Mouse (Mus musculus): ENCODE data around the gene Gcnt2. TPM values are rescaled to one million over a fixed set of nuclear protein-coding genes. Genes with fewer than 3 reads are reported as not detected.
"Not testable (repeated sequence)": the region's sequence is repeated elsewhere in the genome, so short reads cannot be mapped to it uniquely, and the experiment has no call there.

The Gcnt2 gene
- polyA plus RNA-seq, 1 experiment: 1.2 TPM

DNA sequence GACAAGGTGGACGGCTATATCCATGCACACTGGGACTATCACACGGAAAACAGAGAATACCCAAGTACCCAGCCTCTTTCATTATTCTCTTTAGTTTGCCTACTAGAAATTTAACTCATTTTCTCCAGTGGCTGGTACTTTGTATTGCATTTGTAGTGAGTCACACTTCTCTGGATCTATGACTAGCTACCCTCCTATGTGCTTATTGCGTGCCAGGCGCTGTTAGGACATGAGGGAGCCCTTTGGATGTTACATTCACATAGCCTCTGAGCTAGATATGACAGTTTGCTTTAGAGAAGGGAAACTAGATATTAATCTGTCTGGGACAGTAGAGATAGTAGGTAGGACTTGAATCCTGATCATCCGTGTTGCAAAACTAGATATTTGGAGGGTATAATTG is 126.5 kb downstream of the Gcnt2 start:
- no peaks in the 10 kb centered on the region for H3K36me3 ChIP-seq (ENCODE audit: control insufficient read depth, insufficient read depth, low read length)
- no peak for DNase-seq
- no peaks in the 10 kb centered on the region for H3K4me1 ChIP-seq (replicated peaks; ENCODE audit: control insufficient read depth, insufficient read depth, low read length)
- H3K27ac ChIP-seq (ENCODE audit: control insufficient read depth, insufficient read depth, low read length): no peak overlapping the region
- no peaks in the 10 kb centered on the region for H3K27me3 ChIP-seq (ENCODE audit: control insufficient read depth, insufficient read depth, low read length)
- WGBS: 98% methylated on average over 5 of the region's 5 CpGs
- no peak for TF ChIP-seq POLR2A (IDR thresholded peaks at IDR 0.05; ENCODE audit: control insufficient read depth, extremely low read depth, insufficient read depth, low read length, poor library complexity)
- no peak overlapping the region for H3K4me3 ChIP-seq (ENCODE audit: control insufficient read depth, insufficient read depth, low read length)

DNA sequence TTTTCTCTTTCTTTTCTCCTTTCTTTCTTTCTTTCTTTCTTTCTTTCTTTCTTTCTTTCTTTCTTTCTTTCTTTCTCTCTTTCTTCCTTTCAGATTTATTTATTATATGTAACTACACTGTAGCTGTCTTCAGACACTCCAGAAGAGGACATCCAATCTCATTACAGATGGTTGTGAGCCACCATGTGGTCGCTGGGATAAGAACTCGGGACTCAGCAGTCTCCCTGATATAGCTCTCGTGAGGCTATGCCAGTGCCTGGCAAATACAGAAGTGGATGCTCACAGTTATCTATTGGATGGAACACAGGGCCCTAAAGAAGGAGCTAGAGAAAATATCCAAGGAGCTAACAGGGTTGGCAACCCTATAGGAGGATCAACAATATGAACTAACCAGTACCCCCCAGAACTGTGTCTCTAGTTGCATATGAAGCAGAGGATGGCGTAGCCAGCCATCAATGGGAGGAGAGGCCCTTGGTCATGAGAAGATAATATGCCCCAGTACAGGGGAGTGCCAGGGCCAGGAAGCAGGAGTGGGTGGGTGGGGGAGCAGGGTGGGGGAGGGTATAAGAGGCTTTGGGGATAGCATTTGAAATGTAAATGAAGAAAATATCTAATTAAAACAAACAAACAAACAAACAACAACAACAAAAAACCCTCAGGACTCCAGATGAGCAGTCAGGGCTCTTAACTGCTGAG is 128.2 kb downstream of the Gcnt2 start:
- not testable (repeated sequence) for H3K36me3 ChIP-seq (ENCODE audit: control insufficient read depth, insufficient read depth, low read length); H3K27ac ChIP-seq (ENCODE audit: control insufficient read depth, insufficient read depth, low read length); H3K4me1 ChIP-seq (replicated peaks; ENCODE audit: control insufficient read depth, insufficient read depth, low read length); H3K27me3 ChIP-seq (ENCODE audit: control insufficient read depth, insufficient read depth, low read length); DNase-seq; H3K4me3 ChIP-seq (ENCODE audit: control insufficient read depth, insufficient read depth, low read length)
- 88% methylated on average over 4 of the region's 4 CpGs for WGBS

DNA sequence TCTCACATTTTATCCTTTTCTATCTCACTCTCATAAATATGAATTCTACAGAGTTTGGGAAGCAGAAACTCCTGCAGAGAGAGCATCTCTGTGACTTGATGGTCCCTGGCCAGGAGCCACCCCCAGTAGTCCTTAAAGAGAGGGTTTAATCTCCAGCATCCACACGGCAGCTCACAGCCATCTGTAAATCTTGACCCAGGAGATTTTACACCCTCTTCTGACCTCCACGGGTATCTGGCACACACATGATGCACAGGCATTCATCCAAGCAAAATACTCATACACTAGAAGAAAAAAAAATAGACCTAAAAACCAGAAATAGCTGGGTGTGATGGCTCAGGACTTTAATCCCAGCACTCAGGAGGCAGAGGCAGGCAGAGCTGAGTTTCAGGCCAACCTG is 128.9 kb downstream of the Gcnt2 start:
- 91% methylated on average over 2 of the region's 2 CpGs for WGBS
- H3K4me1 ChIP-seq (replicated peaks; ENCODE audit: control insufficient read depth, insufficient read depth, low read length): no peaks in the 10 kb centered on the region
- DNase-seq: no peak
- no peaks in the 10 kb centered on the region for H3K36me3 ChIP-seq (ENCODE audit: control insufficient read depth, insufficient read depth, low read length)
- H3K4me3 ChIP-seq (ENCODE audit: control insufficient read depth, insufficient read depth, low read length): no peak overlapping the region
- no peaks in the 10 kb centered on the region for H3K27me3 ChIP-seq (ENCODE audit: control insufficient read depth, insufficient read depth, low read length)
- no peak for TF ChIP-seq CTCF (IDR thresholded peaks at IDR 0.05; ENCODE audit: borderline replicate concordance, control insufficient read depth, extremely low read depth, insufficient read depth, low read length, poor library complexity)
- TF ChIP-seq POLR2A (IDR thresholded peaks at IDR 0.05; ENCODE audit: control insufficient read depth, extremely low read depth, insufficient read depth, low read length, poor library complexity): no peak
- no peak overlapping the region for H3K27ac ChIP-seq (ENCODE audit: control insufficient read depth, insufficient read depth, low read length)

DNA sequence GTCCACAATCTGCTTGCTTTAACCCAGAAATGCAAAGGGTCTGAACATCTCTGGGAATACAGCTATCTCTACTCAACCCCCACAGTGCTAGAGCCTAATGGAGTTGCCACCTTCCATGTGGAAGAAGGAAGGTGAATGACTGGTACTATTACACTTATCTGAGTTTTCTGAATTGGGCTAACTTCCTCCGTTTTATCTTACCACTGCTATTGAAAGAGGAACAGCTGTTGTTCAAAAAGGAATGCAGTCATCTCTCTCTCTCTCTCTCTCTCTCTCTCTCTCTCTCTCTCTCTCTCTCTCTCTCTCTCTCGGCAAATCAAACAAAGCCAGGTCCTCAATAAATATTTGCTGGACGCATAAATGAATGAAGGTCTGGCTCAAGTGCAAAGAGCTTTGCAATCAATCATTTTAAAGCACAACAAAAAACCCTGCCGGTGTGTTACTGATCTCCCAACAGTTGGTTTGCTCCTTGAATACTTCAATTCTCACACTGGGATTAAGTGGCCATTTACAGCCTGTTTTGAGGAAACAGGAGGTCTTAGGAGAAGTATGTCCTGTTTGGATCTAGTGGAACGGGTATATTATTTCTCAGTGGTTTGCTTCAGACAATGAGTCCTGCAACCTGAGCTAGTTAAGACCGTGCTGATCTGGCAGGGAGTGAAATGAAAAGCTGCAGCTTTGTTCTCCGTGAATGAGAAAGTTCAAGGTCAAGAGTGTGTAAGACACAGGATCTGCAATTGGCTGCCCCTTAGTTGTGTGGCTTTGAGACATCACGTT is 135.1 kb downstream of the Gcnt2 start:
- H3K27ac ChIP-seq (ENCODE audit: control insufficient read depth, insufficient read depth, low read length): no peak overlapping the region
- no peaks in the 10 kb centered on the region for H3K27me3 ChIP-seq (ENCODE audit: control insufficient read depth, insufficient read depth, low read length)
- no peak for DNase-seq
- H3K36me3 ChIP-seq (ENCODE audit: control insufficient read depth, insufficient read depth, low read length): no peaks in the 10 kb centered on the region
- no peak overlapping the region for H3K4me3 ChIP-seq (ENCODE audit: control insufficient read depth, insufficient read depth, low read length)
- TF ChIP-seq CTCF (IDR thresholded peaks at IDR 0.05; ENCODE audit: borderline replicate concordance, control insufficient read depth, extremely low read depth, insufficient read depth, low read length, poor library complexity): no peak
- no peak for TF ChIP-seq POLR2A (IDR thresholded peaks at IDR 0.05; ENCODE audit: control insufficient read depth, extremely low read depth, insufficient read depth, low read length, poor library complexity)
- 51% methylated on average over 8 of the region's 8 CpGs for WGBS
- no peaks in the 10 kb centered on the region for H3K4me1 ChIP-seq (replicated peaks; ENCODE audit: control insufficient read depth, insufficient read depth, low read length)

DNA sequence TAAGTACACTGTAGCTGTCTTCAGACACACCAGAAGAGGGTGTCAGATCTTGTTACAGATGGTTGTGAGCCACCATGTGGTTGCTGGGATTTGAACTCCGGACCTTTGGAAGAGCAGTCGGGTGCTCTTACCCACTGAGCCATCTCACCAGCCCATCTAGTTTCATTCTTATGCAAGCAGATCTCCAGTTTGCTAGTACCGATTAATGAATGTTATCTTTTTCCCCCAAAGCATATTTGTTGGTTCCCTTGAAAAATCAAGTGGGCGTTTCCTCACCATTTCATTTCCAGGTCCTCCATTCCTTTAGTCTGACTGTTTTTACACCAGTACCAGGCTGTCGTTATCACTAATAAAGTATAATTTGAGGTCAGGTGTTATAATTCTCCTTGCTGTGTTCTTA is 139.0 kb downstream of the Gcnt2 start:
- H3K27ac ChIP-seq (ENCODE audit: control insufficient read depth, insufficient read depth, low read length); DNase-seq; H3K4me1 ChIP-seq (replicated peaks; ENCODE audit: control insufficient read depth, insufficient read depth, low read length); H3K27me3 ChIP-seq (ENCODE audit: control insufficient read depth, insufficient read depth, low read length); H3K36me3 ChIP-seq (ENCODE audit: control insufficient read depth, insufficient read depth, low read length); H3K4me3 ChIP-seq (ENCODE audit: control insufficient read depth, insufficient read depth, low read length): not testable (repeated sequence)
- 98% methylated on average over 5 of the region's 5 CpGs for WGBS

DNA sequence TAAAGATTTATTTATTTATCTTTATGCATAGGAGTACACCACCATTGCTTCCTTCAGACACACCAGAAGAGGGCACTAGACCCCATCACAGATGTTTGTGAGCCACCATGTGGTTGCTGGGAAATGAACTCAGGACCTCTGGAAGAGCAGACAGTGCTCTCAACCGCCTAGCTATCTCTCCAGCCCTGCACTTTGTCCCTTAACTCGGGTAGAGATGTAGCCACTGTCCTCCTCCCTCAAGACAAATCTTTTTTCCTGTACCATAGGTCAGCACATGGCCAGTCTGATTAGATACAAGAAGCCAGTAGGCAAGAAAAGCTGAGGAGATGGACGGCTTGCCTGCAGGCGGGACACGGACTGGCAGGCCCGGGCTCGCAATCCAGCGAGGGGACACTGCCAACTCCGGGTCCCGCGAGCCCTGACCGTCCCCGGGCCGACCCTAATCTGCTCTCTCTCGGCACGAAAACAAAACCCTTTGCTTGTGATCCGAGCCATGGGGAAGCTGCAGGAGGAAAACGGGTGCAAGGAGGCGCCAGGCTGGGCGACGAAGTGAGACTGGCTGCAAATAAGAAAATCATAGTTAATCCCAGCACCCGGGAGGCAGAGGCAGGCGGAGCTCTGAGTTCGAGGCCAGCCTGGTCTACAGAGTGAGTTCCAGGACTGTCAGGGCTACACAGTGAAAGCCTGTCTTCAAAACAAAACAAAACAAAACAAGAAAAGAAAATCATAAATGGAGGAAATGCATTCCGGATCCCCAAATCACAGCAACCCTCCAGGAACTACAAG is 140.8 kb downstream of the Gcnt2 start:
- Histone ChIP-seq H3K27me3 (ENCODE audit: control insufficient read depth, insufficient read depth, low read length) (no peaks in the 10 kb centered on the region), H3K36me3 (ENCODE audit: control insufficient read depth, insufficient read depth, low read length) (peaks cover 2% of the 10 kb centered on the region; the same call in 1 of the 2 replicates), H3K4me3 (ENCODE audit: control insufficient read depth, insufficient read depth, low read length) (peak overlapping the region; percentile 82), H3K27ac (ENCODE audit: control insufficient read depth, insufficient read depth, low read length) (peak overlapping the region; percentile 20; the same call in 1 of the 2 replicates), H3K4me1 (replicated peaks; ENCODE audit: control insufficient read depth, insufficient read depth, low read length) (peaks cover 7% of the 10 kb centered on the region)
- under 1% methylated on average over 25 of the region's 25 CpGs for WGBS
- no peak for TF ChIP-seq CTCF (IDR thresholded peaks at IDR 0.05; ENCODE audit: borderline replicate concordance, control insufficient read depth, extremely low read depth, insufficient read depth, low read length, poor library complexity)
- TF ChIP-seq POLR2A (IDR thresholded peaks at IDR 0.05; ENCODE audit: control insufficient read depth, extremely low read depth, insufficient read depth, low read length, poor library complexity): no peak
- DNase-seq: peak; percentile 5

Measured in thymus, adult 2 months (tissue).